Mouse (Mus musculus) gastrocnemius, postnatal 36 days (tissue): ENCODE measurements at regions not wholly inside any gene's neighbourhood (a gene's known extent, or its start where the extent isn't known, plus 50 kb on each side); places are given as distances from the start of the nearest gene placed in this dataset.
A peak's percentile ranks its signal among the peaks of the same experiment; 100 is the strongest.
"Not testable (repeated sequence)": the region's sequence is repeated elsewhere in the genome, so short reads cannot be mapped to it uniquely, and the experiment has no call there.

Experiments used
- DNase-seq, 2 experiments: peaks; one replicate each; pipeline ENCODE4 v3.0.0; 2022
- intact Hi-C: fragments of 180-260 bp; cut with DNase I; formaldehyde crosslinking; loops from one replicate; pipeline ENCODE4 v1.15.1; 2025

GRCm38 (mm10) chr15:52406156-52406885 lies 1478.4 kb upstream of the Gm7489 start:
- no peak for DNase-seq
- intact Hi-C loops: no loop called here

GRCm38 (mm10) chr15:52412869-52413771 lies 1471.6 kb upstream of the Gm7489 start:
- intact Hi-C loops: no loop called here
- DNase-seq: no peak

- intact Hi-C loops: no loop called here
- DNase-seq: no peak
Observed at GRCm38 (mm10) chr15:52425976-52426375, 1458.7 kb upstream of the Gm7489 start.

GRCm38 (mm10) chr15:52430491-52431158 lies 1454.1 kb upstream of the Gm7489 start:
- DNase-seq: no peak
- intact Hi-C loops: no loop called here

- intact Hi-C loops: no loop called here
- no peak for DNase-seq
Observed at GRCm38 (mm10) chr15:52433639-52434038, 1451.1 kb upstream of the Gm7489 start.

GRCm38 (mm10) chr15:52438403-52438802 lies 1446.3 kb upstream of the Gm7489 start:
- intact Hi-C loops: no loop called here

GRCm38 (mm10) chr15:52458782-52459181 lies 1425.9 kb upstream of the Gm7489 start:
- intact Hi-C loops: loop anchor here (5.0 kb wide), 1 partner anchor 296 kb away; no protein-coding TSS in a partner anchor
- peak; percentile 36 to 51 for DNase-seq

More at GRCm38 (mm10) chr15:52438403-52438802, 1446.3 kb upstream of the Gm7489 start:
- DNase-seq: no peak

GRCm38 (mm10) chr15:52459315-52459714 lies 1425.4 kb upstream of the Gm7489 start:
- intact Hi-C loops: loop anchor here (5.0 kb wide), 1 partner anchor 297 kb away; no protein-coding TSS in a partner anchor
- DNase-seq: no peak

GRCm38 (mm10) chr15:52464226-52465138 lies 1420.2 kb upstream of the Gm7489 start:
- no peak for DNase-seq
- intact Hi-C loops: no loop called here

- DNase-seq, intact Hi-C loops: not testable (repeated sequence)
Observed at GRCm38 (mm10) chr15:52478124-52478523, 1406.6 kb upstream of the Gm7489 start.

- intact Hi-C loops: no loop called here
Observed at GRCm38 (mm10) chr15:52480834-52481233, 1403.9 kb upstream of the Gm7489 start.

GRCm38 (mm10) chr15:52483598-52484165 lies 1401.0 kb upstream of the Gm7489 start:
- intact Hi-C loops: no loop called here
- DNase-seq: no peak

More at GRCm38 (mm10) chr15:52480834-52481233, 1403.9 kb upstream of the Gm7489 start:
- no peak for DNase-seq

GRCm38 (mm10) chr15:52484276-52484675 lies 1400.4 kb upstream of the Gm7489 start:
- no peak for DNase-seq
- intact Hi-C loops: no loop called here

- no peak for DNase-seq
- intact Hi-C loops: loop anchor here (10.0 kb wide), 2 partner anchors 849 to 1189 kb away; no protein-coding TSS in a partner anchor
Observed at GRCm38 (mm10) chr15:52505278-52505831, 1379.4 kb upstream of the Gm7489 start.

GRCm38 (mm10) chr15:52506930-52507329 lies 1377.8 kb upstream of the Gm7489 start:
- intact Hi-C loops: loop anchor here (10.0 kb wide), 2 partner anchors 848 to 1188 kb away; no protein-coding TSS in a partner anchor
- DNase-seq: no peak

GRCm38 (mm10) chr15:52508609-52509008 lies 1376.1 kb upstream of the Gm7489 start:
- intact Hi-C loops: loop anchor here (10.0 kb wide), 2 partner anchors 846 to 1186 kb away; no protein-coding TSS in a partner anchor
- DNase-seq: no peak

GRCm38 (mm10) chr15:52510137-52510536 lies 1374.6 kb upstream of the Gm7489 start:
- no peak for DNase-seq
- intact Hi-C loops: no loop called here

GRCm38 (mm10) chr15:52536594-52536993 lies 1348.1 kb upstream of the Gm7489 start:
- intact Hi-C loops: no loop called here
- DNase-seq: no peak

GRCm38 (mm10) chr15:52558682-52559081 lies 1326.0 kb upstream of the Gm7489 start:
- intact Hi-C loops: no loop called here
- DNase-seq: no peak
